Mouse (Mus musculus): ENCODE data around the gene Inhbe. TPM values are rescaled to one million over a fixed set of nuclear protein-coding genes. Genes with fewer than 3 reads are reported as not detected.

Inhbe gene
- polyA plus RNA-seq (2012; rRNA removed; ENCODE audit: low replicate concordance): 0.03 TPM in 1 of 2 replicates, not detected in the other

DNA sequence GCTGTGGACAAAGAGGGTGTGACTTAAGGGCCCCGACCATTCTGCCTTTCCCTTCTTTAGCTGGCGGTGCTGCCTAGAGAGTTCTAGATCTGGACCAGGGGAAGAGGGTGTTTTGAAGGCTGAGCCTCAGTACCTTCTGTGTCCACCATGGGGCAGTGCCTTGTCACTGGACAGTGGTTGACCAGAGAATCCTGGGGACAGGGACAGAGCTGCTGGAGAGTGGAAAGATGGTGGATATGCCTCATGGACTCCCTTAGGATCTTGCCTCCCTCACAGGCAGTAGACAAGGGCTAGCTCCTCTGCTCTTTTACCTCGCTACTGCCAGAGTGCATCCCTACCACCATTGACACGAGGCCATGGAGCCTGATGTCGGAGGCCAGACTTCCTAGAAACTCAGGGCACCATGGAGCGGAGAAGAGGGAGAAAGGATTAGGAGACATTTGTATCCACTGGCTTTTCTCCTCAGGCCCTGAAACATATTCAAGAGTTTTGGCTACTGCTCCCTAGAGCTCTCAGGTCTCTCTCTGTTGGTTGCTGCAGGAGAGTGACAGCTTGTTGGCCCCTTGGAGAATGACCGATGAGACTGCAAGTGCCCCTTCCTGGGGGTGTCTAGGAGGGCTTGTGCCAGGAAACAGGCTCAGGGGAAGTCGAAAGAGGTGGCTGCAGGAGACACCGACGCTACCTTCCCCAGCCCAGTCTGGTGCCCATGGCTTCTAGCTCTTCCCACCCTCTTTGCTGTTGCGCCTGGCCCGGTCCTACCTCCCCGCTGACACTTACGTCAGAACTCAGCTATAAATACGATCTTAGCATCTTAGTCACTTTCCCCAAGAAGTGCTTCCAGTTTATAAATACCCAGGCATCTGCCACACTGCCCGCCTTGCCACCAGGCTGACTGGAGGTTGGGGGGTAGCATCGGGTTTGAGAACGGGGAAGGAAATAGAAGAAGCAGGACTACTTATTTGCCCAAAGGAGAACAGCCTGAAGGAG lies at the start of gene Inhbe:
Gene Inhbe, minus strand, starts transcription at position 503 of the 987 bp plus-strand sequence.

DNA sequence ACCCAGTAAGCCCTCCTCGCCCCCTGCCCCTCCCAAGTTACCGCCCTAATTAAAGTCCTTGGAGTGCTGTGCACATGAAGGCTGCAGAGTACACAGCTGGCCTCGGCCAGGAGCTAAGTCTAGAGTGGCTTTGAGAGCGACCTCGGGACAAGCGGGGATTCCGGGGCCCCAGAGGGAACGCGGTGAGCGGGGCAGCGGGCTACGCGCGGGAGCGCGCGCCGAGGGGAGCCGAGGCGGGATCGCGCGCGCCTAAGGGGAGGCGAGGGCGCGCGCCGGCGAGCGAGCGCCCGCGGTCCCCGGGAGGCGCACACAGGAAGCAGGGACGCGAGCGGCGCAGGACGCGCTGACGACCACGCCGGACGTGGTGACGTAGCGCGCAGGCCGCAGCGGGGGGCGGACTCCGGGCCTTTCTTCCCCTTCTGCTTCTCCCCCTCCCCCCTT lies 26.1 kb upstream of the Inhbe start, which contains the start of gene R3hdm2:
Gene R3hdm2, plus strand, starts transcription at position 77 of the 441 bp plus-strand sequence.

DNA sequence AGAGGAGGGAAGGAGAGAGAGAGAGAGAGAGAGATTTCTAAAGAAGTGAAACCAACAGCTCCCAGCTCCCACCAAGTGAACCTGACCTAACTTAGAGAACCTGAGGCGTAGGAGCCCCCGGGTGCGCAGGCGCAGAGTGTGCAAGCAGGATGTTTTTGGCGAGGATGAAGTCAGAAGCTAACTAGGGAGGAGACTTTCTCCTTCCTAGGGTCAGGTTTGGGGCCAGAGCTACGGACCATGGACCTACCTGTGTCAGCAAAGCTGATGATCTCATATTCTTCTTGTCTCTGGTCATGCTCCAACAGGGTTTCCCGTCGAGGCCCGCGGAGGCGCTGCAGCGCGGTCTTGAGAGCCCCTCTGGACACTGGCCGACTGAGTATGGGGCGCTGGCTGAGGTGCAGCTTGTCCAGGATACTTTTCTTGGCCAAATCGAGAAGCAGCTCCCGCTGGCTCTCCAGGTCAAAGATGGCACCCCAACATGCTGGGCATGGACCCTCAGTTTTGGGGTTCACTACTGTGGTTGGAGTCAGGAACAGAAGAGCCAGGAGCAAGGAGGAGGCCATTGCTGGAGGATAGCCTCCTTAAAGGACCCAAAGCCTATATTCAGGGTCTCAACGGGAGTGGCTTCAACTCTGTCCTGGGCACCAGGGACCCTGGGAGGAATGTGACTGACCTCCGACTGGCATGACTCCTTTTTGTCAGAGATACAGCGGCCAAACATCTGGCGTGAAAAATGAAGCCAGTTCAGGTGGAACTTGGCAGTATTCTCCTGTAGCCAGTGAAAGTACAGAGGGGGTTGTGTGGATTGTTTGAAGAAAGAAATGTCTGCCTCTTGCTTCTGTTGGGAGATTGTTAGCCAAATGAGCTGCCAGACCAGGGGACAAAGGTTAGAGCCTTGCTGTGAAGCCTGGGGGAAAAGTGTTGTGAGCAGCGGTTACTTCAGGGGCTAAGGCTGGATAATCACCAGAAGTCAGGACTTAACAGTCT lies 15.9 kb upstream of the Inhbe start, which contains the start of gene Inhbc:
Gene Inhbc, minus strand, starts transcription at position 598 of the 987 bp plus-strand sequence.

GRCm38 (mm10) chr10:127341891-127342639 lies 12.1 kb downstream of the Inhbe start, which contains the start of gene Gli1:
Gli1 (minus strand) TSS chr10:127341974.

DNA sequence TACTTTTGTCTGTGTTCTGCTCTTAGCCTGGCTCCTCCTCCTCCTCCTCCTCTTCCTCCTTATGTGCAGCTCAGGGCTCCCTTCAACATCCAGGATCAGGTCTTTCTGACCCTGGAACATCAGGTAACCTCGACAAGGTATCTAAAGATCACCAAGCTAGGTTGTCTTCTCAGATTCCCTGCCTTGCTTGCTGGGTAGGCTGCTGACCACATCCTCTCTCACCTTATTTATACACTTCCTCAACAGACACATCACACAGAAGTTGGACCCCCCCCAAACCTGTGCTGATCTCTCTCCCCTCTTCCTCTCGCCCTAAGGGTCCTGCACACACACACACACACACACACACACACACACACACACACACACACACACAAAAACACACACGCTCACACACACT lies 32.6 kb downstream of the Inhbe start, which contains the start of gene Arhgap9:
Gene Arhgap9, plus strand, starts transcription at position 344 of the 400 bp plus-strand sequence.

DNA sequence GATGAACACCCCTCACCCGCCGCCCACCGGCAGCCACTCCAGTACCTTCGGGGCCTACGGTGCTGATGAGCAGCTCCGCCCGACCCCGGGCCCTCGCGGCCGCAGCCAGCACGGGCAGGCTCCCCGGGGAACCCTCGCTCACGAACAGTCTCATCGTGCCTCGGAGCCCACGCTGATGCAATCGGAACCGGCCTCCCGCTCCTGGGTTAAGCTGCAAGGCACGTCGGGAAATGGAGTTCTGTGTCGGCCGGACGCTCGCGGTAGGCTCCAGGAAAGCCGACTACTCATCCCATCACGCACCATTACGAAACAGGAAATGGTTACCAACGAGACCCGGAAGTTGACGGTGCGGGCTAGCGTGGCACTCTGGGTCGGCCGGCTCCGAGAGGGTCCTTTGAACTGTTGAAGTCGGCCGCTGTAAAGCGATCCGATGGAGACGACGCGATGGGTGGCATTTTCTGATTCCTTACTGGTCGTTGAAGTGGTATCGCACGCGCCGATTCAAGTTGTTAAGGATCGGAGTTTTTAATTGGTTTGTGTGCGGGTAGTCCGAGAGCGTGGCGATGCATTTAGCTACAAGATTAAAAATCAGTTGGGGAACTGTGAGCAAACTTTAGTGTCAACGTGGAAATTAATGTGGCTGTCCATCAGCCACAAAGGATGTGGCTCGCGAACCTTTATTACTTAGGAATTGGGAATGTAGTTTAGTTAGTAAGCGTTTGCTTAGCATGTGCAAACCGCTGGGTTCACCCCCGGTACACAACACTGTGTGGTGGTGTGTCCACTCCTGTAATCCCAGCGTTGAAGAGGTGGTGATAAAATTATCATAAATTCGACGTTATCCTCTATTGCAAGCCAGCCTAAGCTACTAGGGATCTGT lies 42.5 kb downstream of the Inhbe start, which contains the start of gene Mars:
Gene Mars, minus strand, starts transcription at position 311 of the 880 bp plus-strand sequence.

Other genes with a start within 250 kb of the Inhbe start
- gene Os9, start 233.3 kb downstream of the Inhbe start, polyA plus RNA-seq (2012; rRNA removed; ENCODE audit: low replicate concordance): 95.7 and 99.4 TPM in 2 replicates
- 9.0 and 26.1 TPM in 2 replicates for gene B4galnt1, start 189.2 kb downstream of the Inhbe start, polyA plus RNA-seq (2012; rRNA removed; ENCODE audit: low replicate concordance)
- 2.3 and 4.2 TPM in 2 replicates for gene Slc26a10, start 173.8 kb downstream of the Inhbe start, polyA plus RNA-seq (2012; rRNA removed; ENCODE audit: low replicate concordance)
- gene Arhgef25, start 164.3 kb downstream of the Inhbe start, polyA plus RNA-seq (2012; rRNA removed; ENCODE audit: low replicate concordance): 29.9 and 129 TPM in 2 replicates
- gene Dtx3, start 158.7 kb downstream of the Inhbe start, polyA plus RNA-seq (2012; rRNA removed; ENCODE audit: low replicate concordance): 173 and 346 TPM in 2 replicates
- gene Pip4k2c, start 142.8 kb downstream of the Inhbe start, polyA plus RNA-seq (2012; rRNA removed; ENCODE audit: low replicate concordance): 38.6 and 48.2 TPM in 2 replicates
- gene Kif5a, start 91.1 kb downstream of the Inhbe start, polyA plus RNA-seq (2012; rRNA removed; ENCODE audit: low replicate concordance): 3.6 and 7.9 TPM in 2 replicates
- 266 and 298 TPM in 2 replicates for gene Dctn2, start 88.0 kb downstream of the Inhbe start, polyA plus RNA-seq (2012; rRNA removed; ENCODE audit: low replicate concordance)
- 31.4 and 44.7 TPM in 2 replicates for gene Mbd6, start 65.4 kb downstream of the Inhbe start, polyA plus RNA-seq (2012; rRNA removed; ENCODE audit: low replicate concordance)
- 66.5 and 79.6 TPM in 2 replicates for gene Mars, start 42.6 kb downstream of the Inhbe start, polyA plus RNA-seq (2012; rRNA removed; ENCODE audit: low replicate concordance)
- gene Arhgap9, start 32.4 kb downstream of the Inhbe start, polyA plus RNA-seq (2012; rRNA removed; ENCODE audit: low replicate concordance): 8.7 and 11.8 TPM in 2 replicates
- 4.5 and 159 TPM in 2 replicates for gene Gli1, start 12.4 kb downstream of the Inhbe start, polyA plus RNA-seq (2012; rRNA removed; ENCODE audit: low replicate concordance)
- not detected in 2 replicates for gene Inhbc, start 16.0 kb upstream of the Inhbe start, polyA plus RNA-seq (2012; rRNA removed; ENCODE audit: low replicate concordance)
- gene R3hdm2, start 25.9 kb upstream of the Inhbe start, polyA plus RNA-seq (2012; rRNA removed; ENCODE audit: low replicate concordance): 68.8 and 82.7 TPM in 2 replicates
- 2.0 and 5.6 TPM in 2 replicates for gene Stac3, start 147.3 kb upstream of the Inhbe start, polyA plus RNA-seq (2012; rRNA removed; ENCODE audit: low replicate concordance)
- 51.9 and 59.2 TPM in 2 replicates for gene Ndufa4l2, start 160.6 kb upstream of the Inhbe start, polyA plus RNA-seq (2012; rRNA removed; ENCODE audit: low replicate concordance)
- gene Shmt2, start 168.0 kb upstream of the Inhbe start, polyA plus RNA-seq (2012; rRNA removed; ENCODE audit: low replicate concordance): 40.8 and 93.7 TPM in 2 replicates
- 0.09 and 0.36 TPM in 2 replicates for gene Nxph4, start 180.1 kb upstream of the Inhbe start, polyA plus RNA-seq (2012; rRNA removed; ENCODE audit: low replicate concordance)

All from subcutaneous adipose tissue, adult 2 months (tissue).